Mouse (Mus musculus) layer of hippocampus, postnatal 25 days (tissue): ENCODE measurements around the gene Acan. TPM values are rescaled to one million over a fixed set of nuclear protein-coding genes. Genes with fewer than 3 reads are reported as not detected.

Source experiments
- DNase-seq, 2 experiments: peaks; one replicate each; pipeline ENCODE4 v3.0.0; 2022; ENCODE audit warnings: mixed read lengths in 2 of 2, low spot score in 1 of 2; ENCODE audit errors: extremely low spot score in 1 of 2
- total RNA-seq, 2 experiments: library from RNA; stranded (reverse); gene quantifications; 2 replicates each; pipeline ENCODE4 v1.2.3; 2021

Gene Acan
- total RNA-seq, 2 experiments from 2014 or later, result 3.0 to 4.0 TPM

DNA sequence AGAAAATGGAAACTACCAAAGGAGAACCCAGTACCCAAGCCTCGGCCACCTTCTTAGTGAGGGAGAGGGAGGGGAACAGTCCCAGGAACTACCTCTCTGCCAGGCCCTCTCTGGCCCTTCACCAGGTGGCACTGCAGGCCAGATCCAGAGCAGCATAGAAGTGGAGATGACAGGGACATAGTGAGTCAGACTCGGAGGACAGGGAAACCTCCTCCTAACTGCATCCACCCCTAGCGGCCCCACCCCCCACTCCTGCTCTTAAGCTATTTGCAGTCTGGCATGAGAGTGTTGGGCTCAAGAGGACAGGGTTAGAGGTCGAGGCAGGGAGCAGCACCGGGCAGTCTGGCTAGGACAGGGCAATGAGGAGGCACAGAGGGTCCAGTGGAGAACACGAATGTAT, 80.1 kb downstream of the Acan start:
- no peak for DNase-seq

- no peak for DNase-seq
These were observed 86.1 kb downstream of the Acan start for GRCm38 (mm10) chr7:79139328-79139824.

DNA sequence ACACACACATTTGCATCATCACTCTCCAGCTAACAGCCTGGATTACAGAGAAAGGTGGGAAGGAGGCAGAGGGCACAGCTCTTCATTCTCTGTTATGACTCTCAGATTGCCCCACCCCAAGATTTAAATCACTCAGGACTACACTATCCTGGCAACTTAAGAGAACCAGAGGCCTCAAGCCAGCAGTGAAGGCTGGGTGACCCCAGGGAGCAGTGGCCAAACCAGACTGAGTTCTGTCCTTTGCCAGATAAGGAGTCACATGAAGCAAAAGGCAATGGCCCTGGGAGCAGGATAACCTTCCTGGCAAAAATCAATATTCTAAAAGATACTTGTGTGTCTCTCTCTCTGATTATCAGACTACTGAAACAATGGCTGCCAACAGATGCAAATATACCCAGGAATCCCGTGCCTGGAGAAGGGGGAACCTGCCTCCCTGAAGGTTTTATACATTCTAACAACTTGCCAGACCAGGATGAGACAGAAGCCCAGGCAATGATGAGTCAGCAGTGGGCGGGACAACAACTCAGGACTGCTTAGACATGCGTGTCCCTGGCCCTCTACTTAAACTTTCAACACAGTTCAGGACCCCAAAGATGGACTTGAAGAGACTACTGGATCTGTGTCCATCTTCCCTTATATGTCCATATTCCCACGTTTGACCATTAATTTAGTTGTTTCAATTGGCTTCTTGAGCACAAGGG, 86.8 kb downstream of the Acan start:
- DNase-seq, result no peak

GRCm38 (mm10) chr7:79140897-79141296, 87.6 kb downstream of the Acan start:
- DNase-seq, result peak; percentile 74 to 85

- DNase-seq, result no peak
These were observed 93.9 kb downstream of the Acan start for GRCm38 (mm10) chr7:79147011-79147837.

- DNase-seq, result no peak
These were observed 94.8 kb downstream of the Acan start for GRCm38 (mm10) chr7:79147931-79148653.

- DNase-seq, result peak; percentile 50 to 56
These were observed 95.5 kb downstream of the Acan start, which contains the start of gene Mfge8 for GRCm38 (mm10) chr7:79148711-79149266. Gene Mfge8, minus strand, starts transcription at chr7:79149060.

DNA sequence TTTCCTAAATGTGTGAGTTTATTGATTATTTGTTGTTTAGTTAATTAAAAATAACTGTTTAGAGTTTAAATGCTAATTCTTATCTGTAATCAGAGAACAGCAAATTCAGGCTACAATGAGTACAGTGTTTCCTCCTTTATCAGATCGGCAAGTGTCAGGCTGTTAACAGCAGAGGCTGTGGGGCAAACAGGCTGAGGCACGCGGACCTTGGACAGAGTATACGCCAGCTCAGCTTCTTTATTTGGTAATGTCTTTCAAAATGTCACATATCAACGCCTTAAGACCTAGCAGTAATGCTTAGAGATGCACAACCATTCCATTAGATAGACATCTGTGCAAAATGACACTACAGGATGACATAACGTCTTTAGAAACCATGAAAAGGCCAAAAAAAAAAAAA, 96.2 kb downstream of the Acan start:
- no peak for DNase-seq

GRCm38 (mm10) chr7:79159406-79159805, 106.1 kb downstream of the Acan start:
- no peak for DNase-seq

Other genes starting within 250 kb of the Acan start
- gene Det1, start 206.2 kb upstream of the Acan start, total RNA-seq, result 1 to 10 TPM; 6.0 to 6.3 TPM
- 10 to 100 TPM; 21.5 to 23.1 TPM for gene Aen, start 157.6 kb upstream of the Acan start, total RNA-seq
- gene Isg20, start 140.1 kb upstream of the Acan start, total RNA-seq, result 1 to 10 TPM; 1.1 to 1.2 TPM
- 1 to 10 TPM; 2.5 to 4.0 TPM for gene Hapln3, start 77.5 kb downstream of the Acan start, total RNA-seq
- gene Mfge8, start 95.6 kb downstream of the Acan start, total RNA-seq, result 100 to 1,000 TPM; 146 to 168 TPM
- gene Abhd2, start 219.7 kb downstream of the Acan start, total RNA-seq, result 10 to 100 TPM; 67.1 to 83.8 TPM